Mouse (Mus musculus): ENCODE results near the gene Mgat4a. TPM values are rescaled to one million over a fixed set of nuclear protein-coding genes. Genes with fewer than 3 reads are reported as not detected.

Mgat4a gene
- total and polyA plus RNA-seq, 3 experiments = 22.3 to 23.2 (median 22.9) TPM

GRCm38 (mm10) chr1:37488531-37488930 is 52.3 kb downstream of the Mgat4a start:
- Histone ChIP-seq H3K36me3 (replicated peaks in 1 of 2; ENCODE audit: control insufficient read depth in 1 of 2, insufficient read depth in 1 of 2, low read length in 1 of 2) (peaks cover 10 to 35% of the 10 kb centered on the region in 2 experiments), H3K27me3 (replicated peaks) (no peaks in the 10 kb centered on the region), H3K9me3 (replicated peaks; ENCODE audit: low read length) (peaks cover 6% of the 10 kb centered on the region), H3K4me2 (ENCODE audit: insufficient read depth, low read depth, poor library complexity, severe bottlenecking) (peak overlapping the region; percentile 53), H3K27ac (ENCODE audit: insufficient read depth, low read depth) (peak overlapping the region; percentile 96), H3K4me3 (replicated peaks in 1 of 3; ENCODE audit: low read depth in 2 of 3, low read length in 2 of 3, poor library complexity in 1 of 3) (peak overlapping the region in 1 of 3 experiments; percentile 41), H3K79me2 (replicated peaks; ENCODE audit: control insufficient read depth, extremely low read depth, insufficient read depth, poor library complexity, severe bottlenecking) (no peaks in the 10 kb centered on the region; the same call in 1 of the 2 replicates), H3K9ac (ENCODE audit: insufficient read depth, low read depth) (peak overlapping the region; percentile 31; the same call in 1 of the 2 replicates), H3K4me1 (ENCODE audit: control insufficient read depth in 1 of 2, insufficient read depth in 2 of 2) (peaks cover 26 to 68% of the 10 kb centered on the region in 2 experiments)
- dilution Hi-C loops (cut with MboI; ENCODE audit: extremely low pct_ligation_motif_present, extremely low pct_unique_long_range_greater_than_20kb, low sequenced_read_pairs) = no loop called here
- DNase-seq (ENCODE audit: extremely low read depth) = no peak
- TF ChIP-seq GABPA (IDR thresholded peaks at IDR 0.05; ENCODE audit: insufficient replicate concordance, low read depth, low read length) = no peak
- TF ChIP-seq TBP (conservative IDR thresholded peaks at IDR 0.05; ENCODE audit: low read depth, low read length) = 0 out of 2 replicates have a peak, but pooled peaks have one; percentile 20
- TF ChIP-seq MAZ (IDR thresholded peaks at IDR 0.05; ENCODE audit: low read depth, low read length) = peak; percentile 61
- no peak for TF ChIP-seq MYC (IDR thresholded peaks at IDR 0.05; ENCODE audit: low read depth, low read length)
- TF ChIP-seq IRF4 (IDR thresholded peaks at IDR 0.05; ENCODE audit: low read depth, low read length) = peak; percentile 78; the same call in 1 of the 2 replicates
- peak; percentile 75 for TF ChIP-seq MEF2A (IDR thresholded peaks at IDR 0.05; ENCODE audit: borderline replicate concordance, low read depth, low read length)
- TF ChIP-seq ETS1 (conservative IDR thresholded peaks at IDR 0.05; ENCODE audit: low read depth, low read length) = peak; percentile 81
- TF ChIP-seq BHLHE40 (IDR thresholded peaks at IDR 0.05; ENCODE audit: low read depth, low read length) = peak; percentile 95
- peak; percentile 37; the same call in 1 of the 2 replicates for TF ChIP-seq SMC3 (IDR thresholded peaks at IDR 0.05; ENCODE audit: low read depth, low read length)
- TF ChIP-seq MAX (IDR thresholded peaks at IDR 0.05; ENCODE audit: low read length) = no peak
- peak in 1 of 2 experiments; percentile 48; a peak in 2 of 4 replicates for TF ChIP-seq CTCF (conservative IDR thresholded peaks at IDR 0.05 in 1 of 2, IDR thresholded peaks at IDR 0.05 in 1 of 2; ENCODE audit: low read depth in 2 of 2, low read length in 2 of 2)
- TF ChIP-seq TCF12 (IDR thresholded peaks at IDR 0.05; ENCODE audit: low read depth, low read length) = peak; percentile 96
- peak; percentile 21; the same call in 1 of the 2 replicates for TF ChIP-seq MXI1 (IDR thresholded peaks at IDR 0.05; ENCODE audit: low read depth, low read length)
- TF ChIP-seq JUN (IDR thresholded peaks at IDR 0.05; ENCODE audit: insufficient read depth, low read depth, low read length) = no peak
- TF ChIP-seq POLR2A (IDR thresholded peaks at IDR 0.05; ENCODE audit: low read depth, low read length) = 0 out of 2 replicates have a peak, but pooled peaks have one; percentile 28
- peak; percentile 31 for TF ChIP-seq RAD21 (IDR thresholded peaks at IDR 0.05; ENCODE audit: low read depth, low read length)
- in situ Hi-C loops (cut with MboI; ENCODE audit: low pct_ligation_motif_present, low pct_unique_long_range_greater_than_20kb, low sequenced_read_pairs) = no loop called here

- Histone ChIP-seq H3K9ac (ENCODE audit: insufficient read depth, low read depth) (no peak overlapping the region; the same call in 1 of the 2 replicates), H3K36me3 (replicated peaks in 1 of 2; ENCODE audit: control insufficient read depth in 1 of 2, insufficient read depth in 1 of 2, low read length in 1 of 2) (peaks cover 10 to 43% of the 10 kb centered on the region in 2 experiments), H3K4me2 (ENCODE audit: insufficient read depth, low read depth, poor library complexity, severe bottlenecking) (no peak overlapping the region), H3K79me2 (replicated peaks; ENCODE audit: control insufficient read depth, extremely low read depth, insufficient read depth, poor library complexity, severe bottlenecking) (no peaks in the 10 kb centered on the region), H3K9me3 (replicated peaks; ENCODE audit: low read length) (peaks cover 6% of the 10 kb centered on the region), H3K4me1 (ENCODE audit: control insufficient read depth in 1 of 2, insufficient read depth in 2 of 2) (peaks cover 23 to 57% of the 10 kb centered on the region in 2 experiments), H3K4me3 (replicated peaks in 1 of 3; ENCODE audit: low read depth in 2 of 3, low read length in 2 of 3, poor library complexity in 1 of 3) (no peak overlapping the region), H3K27ac (ENCODE audit: insufficient read depth, low read depth) (0 out of 2 replicates have a peak overlapping the region, but pooled peaks have one; percentile 5), H3K27me3 (replicated peaks) (no peaks in the 10 kb centered on the region)
- dilution Hi-C loops (cut with MboI; ENCODE audit: extremely low pct_ligation_motif_present, extremely low pct_unique_long_range_greater_than_20kb, low sequenced_read_pairs) = no loop called here
- TF ChIP-seq KAT2A (IDR thresholded peaks at IDR 0.05; ENCODE audit: insufficient replicate concordance, low read length) (no peak), EP300 (IDR thresholded peaks at IDR 0.05; ENCODE audit: low read length) (no peak), MAFK (IDR thresholded peaks at IDR 0.05; ENCODE audit: insufficient replicate concordance, low read length) (peak; percentile 10; the same call in 1 of the 2 replicates)
- DNase-seq (ENCODE audit: extremely low read depth) = no peak
- in situ Hi-C loops (cut with MboI; ENCODE audit: low pct_ligation_motif_present, low pct_unique_long_range_greater_than_20kb, low sequenced_read_pairs) = no loop called here
These were observed 53.8 kb downstream of the Mgat4a start for GRCm38 (mm10) chr1:37486994-37487393.
